Mouse (Mus musculus): Measurements from ENCODE around the gene Agbl4.

DNA sequence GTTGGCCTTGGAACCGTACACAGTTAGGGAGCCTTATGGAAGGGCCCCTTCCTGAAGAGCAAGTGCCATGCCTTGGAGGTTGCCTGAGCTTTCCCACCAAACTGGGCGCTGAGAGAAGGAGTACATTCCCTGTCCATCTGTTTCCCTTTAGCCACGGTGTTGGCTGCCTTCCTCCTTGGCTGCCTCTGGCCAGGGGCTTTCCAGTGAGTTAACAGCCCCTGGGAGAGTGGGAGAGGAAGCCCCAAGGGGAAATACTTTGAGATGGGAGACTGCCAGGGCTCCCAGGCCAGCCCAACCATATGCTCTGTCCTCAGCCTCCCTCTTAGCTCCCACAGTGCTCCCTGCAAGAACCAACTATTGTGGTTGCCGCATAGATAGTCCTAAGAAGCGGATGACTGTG, 1087.7 kb downstream of the Agbl4 start:
- TF ChIP-seq TAL1 (IDR thresholded peaks at IDR 0.05; ENCODE audit: low read length) (no peak), GATA1 (IDR thresholded peaks at IDR 0.05; ENCODE audit: low read length) (no peak)

Data from erythroblast, embryonic 14.5 days (primary cell).